Mouse (Mus musculus) Patski (cell line): Measurements from ENCODE around the gene Usp39. TPM values are rescaled to one million over a fixed set of nuclear protein-coding genes. Genes with fewer than 3 reads are reported as not detected.

Source experiments
- ATAC-seq: fragments of 100-300 bp; one replicate; pipeline ENCODE4 v1.8.0; 2021
- CTCF ChIA-PET: fragments of 350-600 bp; sonication (Branson Sonifier 250); formaldehyde crosslinking; loops from one replicate; lab custom pipeline; 2022; ENCODE audit warnings: inconsistent platforms; lab: Charles Lee
- POLR2A ChIA-PET: fragments of 350-600 bp; sonication (Branson Sonifier 250); formaldehyde crosslinking; loops from one replicate; lab custom pipeline; 2022; ENCODE audit warnings: antibody characterized with exemption, inconsistent platforms; lab: Charles Lee
- DNase-seq: peaks from one replicate; pipeline ENCODE4 v3.0.0-alpha.2; 2011; ENCODE audit warnings: low read depth, low spot score
- H3K27me3 ChIP-seq: fragments of 371-371 bp; one replicate; pipeline ENCODE4 v1.5.1; 2021
- CTCF ChIP-seq: fragments of 100-300 bp; IDR thresholded peaks from one replicate; pipeline ENCODE4 v1.5.1; 2021
- in situ Hi-C: fragments of 300-500 bp; cut with MboI; formaldehyde crosslinking; loops from 3 replicates; pipeline ENCODE4 v1.11.1; 2018; ENCODE audit warnings: low pct_unique_long_range_greater_than_20kb, mixed read lengths
- polyA plus RNA-seq: library from polyadenylated mRNA; unstranded; gene quantifications from one replicate; pipeline ENCODE4 v1.2.3, GENCODE M21; 2021

Usp39 gene
- polyA plus RNA-seq, 1 experiment from 2014 or later: 64.7 TPM

DNA sequence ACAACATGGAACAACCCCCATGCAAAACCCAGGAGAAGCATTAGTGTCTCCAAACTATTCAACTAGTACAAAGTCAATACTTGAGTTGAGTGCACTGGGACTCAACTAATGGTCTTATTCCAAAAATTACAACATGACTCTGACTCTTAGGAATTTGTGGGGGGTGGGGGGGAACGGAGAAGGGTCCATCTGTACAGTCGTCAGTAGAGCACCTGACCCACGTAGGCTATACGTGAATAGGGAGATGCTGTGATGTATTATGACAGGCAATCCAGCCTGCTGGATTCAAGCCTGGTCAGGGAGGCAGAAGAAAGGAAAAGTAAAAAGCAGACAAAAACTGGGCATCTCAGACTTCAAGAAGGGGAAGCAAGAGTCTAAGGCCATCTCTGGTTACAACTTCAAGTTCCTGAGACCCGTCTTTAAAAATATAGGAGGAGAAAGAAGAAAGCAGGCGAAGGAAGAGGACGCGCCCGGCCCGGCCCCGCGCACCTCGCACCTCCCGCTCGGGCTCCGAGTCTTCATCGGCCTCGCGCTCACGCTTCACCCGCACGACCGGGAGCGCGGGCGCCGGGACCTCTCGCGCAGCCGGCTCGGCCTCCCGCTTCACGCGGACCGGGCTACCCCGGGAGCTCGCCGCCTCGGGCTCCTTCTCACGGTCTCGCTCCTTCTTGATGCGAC lies 449 bp downstream of the Usp39 start:
- no peaks in the 10 kb centered on the region for H3K27me3 ChIP-seq
- DNase-seq (no peak), ATAC-seq (peak; percentile 37)
- no peak for TF ChIP-seq CTCF
- in situ Hi-C loops: no loop called here
- ChIA-PET POLR2A (interaction anchor here (1.2 to 1.5 kb wide), 2 partner anchors 12 to 43 kb away, joined by 3 to 8 read pairs; partner anchors contain the start of gene Tmem150a), CTCF (interaction anchor here (1.2 kb wide), 1 partner anchor 190 kb away, joined by 3 read pairs; no protein-coding TSS in a partner anchor)

DNA sequence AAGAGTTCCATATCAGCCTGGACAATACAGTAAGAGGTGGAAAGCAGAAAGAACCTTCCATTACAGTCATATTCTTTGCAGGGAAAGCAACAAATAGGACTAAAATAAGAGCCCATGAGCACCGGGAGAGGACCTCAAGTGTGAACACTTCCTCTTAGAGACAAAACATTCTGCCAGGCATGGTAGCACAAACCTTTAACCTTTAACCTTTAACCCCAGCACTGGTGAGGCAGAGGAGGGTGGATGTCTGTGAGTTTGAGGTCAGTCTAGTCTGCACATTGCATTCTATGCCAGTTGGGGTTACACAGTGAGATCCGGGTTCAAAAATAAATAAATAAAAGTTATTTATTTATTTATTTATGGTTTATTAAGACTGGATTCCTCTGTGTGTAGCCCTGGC lies 4.5 kb downstream of the Usp39 start:
- ChIA-PET POLR2A (no interaction called here), CTCF (no interaction called here)
- DNase-seq (no peak), ATAC-seq (no peak)
- in situ Hi-C loops: no loop called here
- TF ChIP-seq CTCF: no peak
- no peaks in the 10 kb centered on the region for H3K27me3 ChIP-seq

DNA sequence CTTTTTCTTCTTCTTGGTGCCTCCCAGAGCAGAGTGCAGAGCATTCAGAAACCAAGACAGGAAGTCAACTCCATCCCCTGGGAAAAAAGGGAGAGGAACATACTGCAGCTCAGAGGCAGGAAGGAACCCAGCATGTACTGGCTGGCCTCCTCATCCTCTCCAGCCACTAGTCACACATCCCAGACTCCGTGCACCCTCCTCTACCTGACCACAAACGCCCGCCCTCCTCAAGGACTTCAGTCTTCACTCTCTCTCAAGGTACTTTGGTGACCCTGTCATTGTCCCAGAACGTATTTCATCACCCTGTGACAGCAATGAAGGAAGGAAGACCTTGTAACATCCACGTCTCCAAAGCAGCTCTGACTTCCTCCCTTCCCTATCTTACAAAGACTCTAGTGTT lies 11.9 kb downstream of the Usp39 start:
- ChIA-PET CTCF (interaction anchor here (1.6 to 1.9 kb wide), 2 partner anchors 12 to 50 kb away, joined by 4 to 10 read pairs; no protein-coding TSS in a partner anchor), POLR2A (no interaction called here)
- DNase-seq (no peak), ATAC-seq (no peak)
- TF ChIP-seq CTCF: no peak
- no peaks in the 10 kb centered on the region for H3K27me3 ChIP-seq
- in situ Hi-C loops: no loop called here

GRCm38 (mm10) chr6:72330133-72330532 lies 14.9 kb downstream of the Usp39 start:
- POLR2A ChIA-PET: no interaction called here
- no peak for TF ChIP-seq CTCF
- DNase-seq: no peak
- H3K27me3 ChIP-seq: no peaks in the 10 kb centered on the region
- no peak for ATAC-seq
- in situ Hi-C loops: no loop called here
- CTCF ChIA-PET: interaction anchor here (1.1 kb wide), 1 partner anchor 43 kb away, joined by 3 read pairs; no protein-coding TSS in a partner anchor

DNA sequence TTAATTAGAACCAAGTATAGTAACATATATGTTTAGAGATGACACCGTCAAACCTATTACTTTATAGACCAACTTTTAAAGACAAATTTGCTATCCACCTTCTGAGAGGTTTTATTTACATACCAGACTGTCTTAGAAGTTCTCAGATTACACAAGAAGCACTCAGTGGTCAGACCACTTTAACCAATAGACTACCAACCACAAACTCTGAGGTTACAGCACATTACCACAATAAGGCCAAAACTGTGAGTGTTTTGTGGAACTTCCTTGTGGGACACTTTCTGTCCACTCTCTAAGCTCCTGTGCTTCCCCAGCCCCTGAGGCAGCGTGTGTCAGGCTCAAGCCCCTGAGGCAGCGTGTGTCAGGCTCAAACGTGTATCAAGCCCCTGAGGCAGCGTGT lies 16.0 kb downstream of the Usp39 start:
- H3K27me3 ChIP-seq: no peaks in the 10 kb centered on the region
- in situ Hi-C loops: no loop called here
- TF ChIP-seq CTCF: no peak
- ATAC-seq (no peak), DNase-seq (no peak)
- CTCF ChIA-PET: interaction anchor here (1.4 kb wide), 1 partner anchor 17 kb away, joined by 3 read pairs; no protein-coding TSS in a partner anchor
- POLR2A ChIA-PET: no interaction called here

GRCm38 (mm10) chr6:72326274-72326673 lies 18.7 kb downstream of the Usp39 start:
- ChIA-PET POLR2A (interaction anchor here (0.7 kb wide), 1 partner anchor 64 kb away, joined by 3 read pairs; the partner anchor contains the start of gene Vamp8), CTCF (interaction anchor here (1.4 to 2.3 kb wide), 3 partner anchors 10 to 27 kb away, joined by 5 to 11 read pairs (median 6); partner anchors contain the start of gene Usp39)
- no peak for ATAC-seq
- in situ Hi-C loops: no loop called here
- no peak for DNase-seq
- no peaks in the 10 kb centered on the region for H3K27me3 ChIP-seq
- peak; percentile 47 for TF ChIP-seq CTCF

GRCm38 (mm10) chr6:72323786-72324508 lies 21.0 kb downstream of the Usp39 start:
- in situ Hi-C loops: loop anchor here (5.0 kb wide), 1 partner anchor 42 kb away; no protein-coding TSS in a partner anchor
- DNase-seq: no peak
- ATAC-seq: no peak
- CTCF ChIA-PET: interaction anchor here (0.8 to 2.3 kb wide), 2 partner anchors 8 to 84 kb away, joined by 3 to 11 read pairs; no protein-coding TSS in a partner anchor
- POLR2A ChIA-PET: interaction anchor here (0.6 to 1.0 kb wide), 2 partner anchors 21 to 46 kb away, joined by 3 to 4 read pairs; no protein-coding TSS in a partner anchor
- no peak for TF ChIP-seq CTCF
- no peaks in the 10 kb centered on the region for H3K27me3 ChIP-seq

GRCm38 (mm10) chr6:72322936-72323335 lies 22.0 kb downstream of the Usp39 start:
- in situ Hi-C loops: loop anchor here (5.0 kb wide), 1 partner anchor 41 kb away; no protein-coding TSS in a partner anchor
- H3K27me3 ChIP-seq: no peaks in the 10 kb centered on the region
- CTCF ChIA-PET: interaction anchor here (0.8 to 3.5 kb wide), 2 partner anchors 10 to 85 kb away, joined by 3 to 10 read pairs; no protein-coding TSS in a partner anchor
- POLR2A ChIA-PET: no interaction called here
- DNase-seq: no peak
- no peak for ATAC-seq
- TF ChIP-seq CTCF: no peak

DNA sequence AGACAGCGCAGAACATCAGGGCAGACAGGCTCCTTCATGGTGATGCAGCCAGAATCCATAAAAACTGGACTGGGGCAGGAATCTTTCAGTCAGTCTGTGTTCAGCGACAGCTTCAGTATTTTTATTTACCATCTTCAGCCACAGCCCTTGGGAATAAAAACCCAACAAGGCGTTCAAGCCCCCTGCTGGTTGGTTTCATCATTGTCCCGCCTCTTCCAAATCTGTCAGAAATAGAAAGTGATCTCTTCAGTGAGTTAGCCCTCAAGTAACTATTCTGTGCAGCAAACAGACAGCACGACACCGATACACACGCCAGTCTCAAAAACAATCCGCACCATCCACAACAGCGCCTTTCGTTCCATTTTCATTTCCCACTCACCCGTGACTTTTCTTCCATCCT lies 26.0 kb downstream of the Usp39 start:
- no peak for ATAC-seq
- peak; percentile 71 for TF ChIP-seq CTCF
- ChIA-PET POLR2A (interaction anchor here (0.8 kb wide), 1 partner anchor 175 kb away, joined by 4 read pairs; no protein-coding TSS in a partner anchor), CTCF (interaction anchor here (1.0 to 1.7 kb wide), 4 partner anchors 11 to 38 kb away, joined by 3 to 7 read pairs (median 4); no protein-coding TSS in a partner anchor)
- in situ Hi-C loops: no loop called here
- H3K27me3 ChIP-seq: no peaks in the 10 kb centered on the region
- DNase-seq: no peak

- POLR2A ChIA-PET: interaction anchor here (0.6 to 1.1 kb wide), 3 partner anchors 34 to 227 kb away, joined by 3 to 4 read pairs (median 3); no protein-coding TSS in a partner anchor
- H3K27me3 ChIP-seq: no peaks in the 10 kb centered on the region
- in situ Hi-C loops: no loop called here
- no peak for ATAC-seq
- no peak for TF ChIP-seq CTCF
- no peak for DNase-seq
- CTCF ChIA-PET: interaction anchor here (1.0 to 1.7 kb wide), 5 partner anchors 10 to 37 kb away, joined by 3 to 7 read pairs (median 3); no protein-coding TSS in a partner anchor
Measured at GRCm38 (mm10) chr6:72318440-72318839, 26.5 kb downstream of the Usp39 start.
